Mouse (Mus musculus): ENCODE measurements around the gene Ahctf1. TPM values are rescaled to one million over a fixed set of nuclear protein-coding genes. Genes with fewer than 3 reads are reported as not detected.
A peak's percentile ranks its signal among the peaks of the same experiment; 100 is the strongest.

Gene Ahctf1
- 36.0 and 36.5 TPM in 2 replicates for polyA plus RNA-seq (2016; fragmentation: Nextera tagmentation; extraction: Ambion mirVana)

DNA sequence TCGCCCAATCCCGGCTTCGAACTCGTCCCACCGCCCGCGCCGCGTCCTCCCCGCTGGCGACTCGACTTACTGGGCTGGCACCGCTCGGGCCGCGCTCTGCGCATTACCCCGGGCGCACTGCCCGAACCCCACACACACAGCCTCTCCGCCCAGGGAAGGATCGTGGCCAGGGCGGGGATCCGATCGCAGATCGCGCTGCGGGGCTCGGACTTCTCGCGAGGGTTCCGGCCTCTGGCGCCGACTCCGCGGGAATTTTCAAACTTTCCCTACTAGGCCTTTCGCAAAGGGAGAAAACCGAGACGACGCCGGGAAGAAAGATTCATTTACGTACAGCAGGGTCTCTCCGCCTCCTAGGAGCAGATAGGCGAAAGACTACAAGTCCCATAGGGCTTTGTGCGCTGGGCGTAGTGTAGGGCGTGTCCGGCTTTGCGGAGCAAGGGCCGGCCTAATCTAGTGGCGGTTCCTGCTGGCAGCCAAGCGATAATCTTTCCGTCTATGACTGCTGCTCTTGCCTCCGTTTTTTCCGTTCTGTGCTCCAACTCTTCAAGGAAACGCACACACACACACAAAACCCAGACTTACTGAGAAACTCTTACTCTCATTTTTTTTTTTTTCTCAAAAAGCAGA lies at the start of gene Ahctf1:
Ahctf1 (minus strand) TSS at position 168 of the 627 bp plus-strand sequence.
- H3K4me2 ChIP-seq (replicated peaks) = peak within 1 kb of the TSS; percentile 78
- H3K27ac ChIP-seq = peak within 1 kb of the TSS; percentile 99
- peaks cover 14% of the 10 kb centered on the region for H3K4me1 ChIP-seq
- H3K9ac ChIP-seq = peak within 1 kb of the TSS; percentile 97
- H3K4me3 ChIP-seq = peak within 1 kb of the TSS; percentile 94
- no peaks in the 10 kb centered on the region for H3K9me3 ChIP-seq
- H3K36me3 ChIP-seq = peaks cover 6% of the 10 kb centered on the region; the same call in 1 of the 2 replicates
- under 1% methylated on average over 56 of the region's 56 CpGs for WGBS
- H3K27me3 ChIP-seq = no peaks in the 10 kb centered on the region
- ATAC-seq (ENCODE audit: insufficient number of reproducible peaks, insufficient read depth, low FRiP score, low TSS enrichment) = peak; percentile 98

DNA sequence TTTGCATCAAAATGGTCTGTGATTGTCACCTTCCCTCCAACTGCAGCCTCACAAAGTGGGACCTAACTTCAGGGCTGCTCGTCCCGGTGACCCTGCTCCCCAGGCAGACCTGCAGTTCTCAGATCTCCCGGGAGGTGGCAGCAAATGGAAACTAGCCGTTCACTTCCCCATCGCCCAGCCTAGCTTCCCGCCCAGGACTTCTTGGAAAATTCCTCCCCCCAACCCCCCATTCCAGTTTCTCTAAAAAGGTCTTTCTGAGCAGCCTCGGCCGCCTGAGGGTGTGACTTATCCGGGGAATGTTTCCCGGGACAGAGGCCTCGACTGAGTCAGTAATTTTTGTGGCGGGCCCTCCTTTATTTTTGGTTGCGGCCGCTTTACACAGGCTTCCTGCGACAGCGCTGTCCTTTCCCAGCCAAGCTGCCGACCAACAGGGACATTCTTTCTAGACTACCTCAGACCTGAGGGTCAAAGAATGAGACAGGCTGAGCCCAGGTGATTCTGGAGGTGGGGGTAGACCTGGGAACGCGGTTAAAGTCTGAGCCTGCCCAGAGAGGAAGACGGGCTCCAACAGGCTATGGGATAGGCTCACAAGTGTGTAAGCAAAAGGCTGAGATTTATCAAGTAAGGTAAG lies 44.4 kb upstream of the Ahctf1 start:
- Histone ChIP-seq H3K4me2 (replicated peaks) (peak overlapping the region; percentile 66), H3K27me3 (no peaks in the 10 kb centered on the region), H3K9ac (peak overlapping the region; percentile 48), H3K36me3 (no peaks in the 10 kb centered on the region), H3K4me3 (peak overlapping the region; percentile 39), H3K27ac (no peak overlapping the region), H3K4me1 (0 out of 2 replicates have a peak, but pooled peaks cover 3% of the 10 kb centered on the region), H3K9me3 (no peaks in the 10 kb centered on the region)
- 1% methylated on average over 20 of the region's 20 CpGs for WGBS
- ATAC-seq (ENCODE audit: insufficient number of reproducible peaks, insufficient read depth, low FRiP score, low TSS enrichment) = peak; percentile 66; the same call in 1 of the 2 replicates

DNA sequence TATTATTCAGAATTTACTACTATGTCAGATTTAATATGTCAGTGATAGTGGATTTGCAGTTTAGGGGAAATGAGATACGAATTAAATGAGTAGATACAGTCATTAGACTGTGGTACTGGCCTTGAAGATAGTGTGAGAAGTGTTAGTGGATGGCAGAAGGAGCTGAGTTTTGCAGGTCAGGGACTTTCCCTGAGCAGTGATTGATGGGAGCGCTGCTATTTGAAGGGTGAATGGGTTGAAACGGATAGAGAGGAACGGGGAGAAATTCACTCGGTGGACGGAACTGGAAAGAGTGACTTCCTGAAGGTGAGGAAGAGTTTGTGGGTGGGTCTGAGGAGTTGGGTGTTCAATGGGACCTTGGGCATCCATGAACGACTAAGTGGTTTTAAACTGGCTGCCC lies 43.7 kb upstream of the Ahctf1 start:
- Histone ChIP-seq H3K27me3 (no peaks in the 10 kb centered on the region), H3K9ac (no peak overlapping the region), H3K9me3 (no peaks in the 10 kb centered on the region), H3K27ac (no peak overlapping the region), H3K4me1 (0 out of 2 replicates have a peak, but pooled peaks cover 3% of the 10 kb centered on the region), H3K4me3 (no peak overlapping the region), H3K4me2 (replicated peaks) (no peak overlapping the region), H3K36me3 (no peaks in the 10 kb centered on the region)
- ATAC-seq (ENCODE audit: insufficient number of reproducible peaks, insufficient read depth, low FRiP score, low TSS enrichment) = no peak
- WGBS = 59% methylated on average over 7 of the region's 7 CpGs

DNA sequence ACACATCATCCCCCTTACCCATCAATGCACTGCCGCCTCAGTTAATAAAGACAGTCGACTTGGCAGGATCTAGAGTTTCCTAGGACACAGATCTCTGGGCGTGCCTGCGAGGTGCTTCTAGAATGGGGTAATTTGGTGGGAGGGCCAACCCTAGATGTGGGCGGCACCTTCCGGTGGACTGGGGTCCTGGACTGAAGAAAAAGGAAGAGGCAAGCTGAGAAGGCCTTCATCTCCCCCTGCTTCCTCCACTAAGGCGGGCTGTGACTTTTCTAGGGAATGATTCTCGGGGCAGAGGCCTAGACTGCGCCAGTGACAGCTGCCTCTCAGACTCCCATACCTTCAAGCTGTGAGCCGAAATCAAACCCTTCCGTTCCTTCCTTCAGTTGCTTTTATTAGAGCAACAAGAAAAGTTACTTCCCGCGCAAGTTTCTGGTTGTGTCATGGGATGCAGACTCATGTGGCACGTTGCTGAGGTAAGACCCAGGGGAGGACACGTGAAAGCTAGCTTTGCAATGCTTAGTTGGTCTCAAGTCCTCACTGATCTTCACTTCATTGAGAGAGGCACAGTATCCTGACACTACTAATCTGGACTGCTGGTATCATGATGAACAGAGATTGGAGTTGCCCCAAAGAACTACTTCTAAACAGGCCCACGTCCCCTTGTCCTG lies 42.5 kb upstream of the Ahctf1 start:
- H3K9me3 ChIP-seq = no peaks in the 10 kb centered on the region
- 86% methylated on average over 16 of the region's 16 CpGs for WGBS
- no peaks in the 10 kb centered on the region for H3K36me3 ChIP-seq
- H3K27ac ChIP-seq = no peak overlapping the region
- H3K4me1 ChIP-seq = 0 out of 2 replicates have a peak, but pooled peaks cover 3% of the 10 kb centered on the region
- ATAC-seq (ENCODE audit: insufficient number of reproducible peaks, insufficient read depth, low FRiP score, low TSS enrichment) = no peak
- H3K9ac ChIP-seq = no peak overlapping the region
- H3K4me2 ChIP-seq (replicated peaks) = no peak overlapping the region
- H3K27me3 ChIP-seq = no peaks in the 10 kb centered on the region
- H3K4me3 ChIP-seq = no peak overlapping the region

DNA sequence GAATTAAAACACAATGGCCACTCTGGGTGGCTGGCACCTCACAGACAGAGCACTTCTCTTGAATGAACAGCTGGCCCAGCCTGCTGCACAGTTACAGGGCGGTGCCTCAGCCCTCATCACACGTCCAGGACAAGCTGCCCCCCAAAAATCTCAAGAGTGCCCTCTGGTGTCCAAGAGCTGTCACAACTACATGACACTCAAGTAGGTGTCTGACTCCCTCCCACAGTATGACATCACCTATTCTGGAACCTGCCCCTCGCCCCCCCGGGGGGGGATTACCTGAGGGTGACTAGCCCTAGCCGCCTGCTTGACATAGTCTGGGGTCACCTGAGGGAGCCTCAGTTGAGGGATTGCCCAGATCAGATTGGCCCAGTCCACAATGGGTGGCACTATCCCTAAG lies 41.4 kb upstream of the Ahctf1 start:
- Histone ChIP-seq H3K4me3 (no peak overlapping the region), H3K36me3 (no peaks in the 10 kb centered on the region), H3K4me2 (replicated peaks) (no peak overlapping the region), H3K27ac (no peak overlapping the region), H3K9me3 (no peaks in the 10 kb centered on the region), H3K9ac (no peak overlapping the region), H3K4me1 (0 out of 2 replicates have a peak, but pooled peaks cover 3% of the 10 kb centered on the region), H3K27me3 (no peaks in the 10 kb centered on the region)
- no peak for ATAC-seq (ENCODE audit: insufficient number of reproducible peaks, insufficient read depth, low FRiP score, low TSS enrichment)
- 16% methylated on average over 5 of the region's 5 CpGs for WGBS

GRCm38 (mm10) chr1:179843981-179844380 lies 40.5 kb upstream of the Ahctf1 start:
- WGBS = 44% methylated on average over 3 of the region's 3 CpGs
- no peak overlapping the region for H3K27ac ChIP-seq
- ATAC-seq (ENCODE audit: insufficient number of reproducible peaks, insufficient read depth, low FRiP score, low TSS enrichment) = no peak
- no peaks in the 10 kb centered on the region for H3K36me3 ChIP-seq
- H3K9me3 ChIP-seq = no peaks in the 10 kb centered on the region
- no peak overlapping the region for H3K9ac ChIP-seq
- H3K4me3 ChIP-seq = no peak overlapping the region
- H3K4me1 ChIP-seq = 0 out of 2 replicates have a peak, but pooled peaks cover 3% of the 10 kb centered on the region
- H3K4me2 ChIP-seq (replicated peaks) = no peak overlapping the region
- H3K27me3 ChIP-seq = no peaks in the 10 kb centered on the region

GRCm38 (mm10) chr1:179842568-179842967 lies 39.1 kb upstream of the Ahctf1 start:
- Histone ChIP-seq H3K27me3 (no peaks in the 10 kb centered on the region), H3K36me3 (no peaks in the 10 kb centered on the region), H3K9ac (no peak overlapping the region), H3K4me3 (no peak overlapping the region), H3K4me1 (no peaks in the 10 kb centered on the region), H3K27ac (no peak overlapping the region), H3K9me3 (no peaks in the 10 kb centered on the region), H3K4me2 (replicated peaks) (no peak overlapping the region)
- ATAC-seq (ENCODE audit: insufficient number of reproducible peaks, insufficient read depth, low FRiP score, low TSS enrichment) = no peak
- 83% methylated on average over 7 of the region's 7 CpGs for WGBS

DNA sequence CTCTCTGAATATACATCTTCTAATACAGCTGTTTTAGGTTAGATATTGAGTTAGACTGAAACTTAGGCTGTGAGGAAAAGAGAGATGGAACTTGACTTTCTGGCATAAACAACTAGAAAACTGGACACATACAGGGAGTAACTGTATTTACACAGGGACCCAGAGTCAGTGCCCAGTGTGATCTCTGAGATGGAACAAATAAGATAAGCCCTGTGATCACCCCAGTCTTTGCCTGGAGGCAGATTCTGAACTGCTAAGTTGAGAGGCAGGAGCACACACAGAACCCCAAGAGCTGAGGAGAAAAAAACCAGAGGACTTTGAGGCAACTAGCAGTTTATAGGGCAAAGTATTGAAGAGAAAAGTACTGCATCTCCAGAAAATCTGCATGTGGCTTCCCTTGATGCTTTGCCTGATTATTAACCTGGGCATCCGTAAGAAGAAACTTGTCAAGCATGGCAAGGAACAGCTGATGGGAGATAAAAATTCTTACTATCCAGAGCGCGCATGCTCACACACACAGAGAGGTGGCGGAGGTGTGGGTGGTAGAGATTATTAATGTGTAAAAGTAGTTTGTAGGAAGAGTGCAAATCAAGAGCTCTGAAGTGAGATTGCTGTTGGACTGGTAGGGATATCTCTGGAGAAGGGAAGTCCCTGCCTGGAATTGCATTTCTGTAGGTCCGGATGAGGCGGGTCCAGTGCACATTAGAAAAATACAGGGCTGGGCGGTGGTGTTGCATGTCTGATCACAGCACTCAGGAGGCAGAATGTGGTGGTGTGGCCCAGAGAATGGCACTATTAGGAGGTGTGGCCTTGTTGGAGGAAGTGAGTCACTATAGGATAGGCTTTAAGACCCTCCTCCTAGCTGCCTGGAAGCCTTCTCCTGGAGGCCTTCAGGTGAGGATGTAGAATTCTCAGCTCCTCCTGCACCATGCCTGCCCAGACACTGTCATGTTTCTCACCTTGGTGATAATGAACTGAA lies 33.2 kb upstream of the Ahctf1 start:
- ATAC-seq (ENCODE audit: insufficient number of reproducible peaks, insufficient read depth, low FRiP score, low TSS enrichment) = no peak; the same call in 1 of the 2 replicates
- no peak overlapping the region for H3K4me2 ChIP-seq (replicated peaks)
- no peaks in the 10 kb centered on the region for H3K27me3 ChIP-seq
- WGBS = 90% methylated on average over 7 of the region's 7 CpGs
- no peak overlapping the region for H3K9ac ChIP-seq
- H3K27ac ChIP-seq = no peak overlapping the region
- no peaks in the 10 kb centered on the region for H3K36me3 ChIP-seq
- no peak overlapping the region for H3K4me3 ChIP-seq
- peaks cover 7% of the 10 kb centered on the region; the same call in 1 of the 2 replicates for H3K9me3 ChIP-seq
- no peaks in the 10 kb centered on the region for H3K4me1 ChIP-seq

DNA sequence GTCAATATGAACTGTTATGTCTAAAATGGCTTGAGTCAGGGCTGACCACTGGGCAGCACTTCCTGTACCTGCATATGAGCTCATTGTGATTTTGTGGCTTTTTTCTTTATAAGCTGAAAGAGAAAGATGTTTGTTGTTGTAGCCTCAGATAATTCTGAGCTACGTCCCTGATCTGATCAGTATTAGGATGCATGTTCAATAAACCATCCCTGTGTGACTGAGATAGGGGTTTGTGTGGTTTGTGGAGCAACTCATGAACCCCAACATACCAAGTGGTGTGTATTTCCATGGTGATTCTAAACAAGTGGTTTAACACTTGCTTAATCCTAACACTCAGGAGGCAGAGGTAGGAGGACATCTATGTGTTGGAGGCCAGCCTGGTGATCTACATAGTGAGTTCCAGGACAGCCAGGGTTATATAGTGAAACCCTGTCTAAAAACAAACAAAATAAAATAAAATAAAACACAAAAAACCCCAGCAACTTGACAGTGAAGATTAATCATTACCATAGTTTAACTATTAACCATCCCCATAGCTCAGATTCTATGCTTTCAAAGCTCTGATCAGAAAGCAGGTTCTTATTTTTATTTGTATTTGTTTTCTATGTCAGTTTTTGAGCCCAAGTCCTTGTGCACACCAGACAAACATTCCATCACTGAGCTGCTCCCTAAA lies 32.4 kb upstream of the Ahctf1 start:
- no peaks in the 10 kb centered on the region for H3K27me3 ChIP-seq
- H3K4me3 ChIP-seq = no peak overlapping the region
- no peak overlapping the region for H3K9ac ChIP-seq
- no peaks in the 10 kb centered on the region for H3K36me3 ChIP-seq
- H3K9me3 ChIP-seq = peaks cover 7% of the 10 kb centered on the region; the same call in 1 of the 2 replicates
- H3K4me2 ChIP-seq (replicated peaks) = no peak overlapping the region
- no peak for ATAC-seq (ENCODE audit: insufficient number of reproducible peaks, insufficient read depth, low FRiP score, low TSS enrichment)
- 92% methylated on average over 1 of the region's 1 CpGs for WGBS
- H3K27ac ChIP-seq = no peak overlapping the region
- H3K4me1 ChIP-seq = no peaks in the 10 kb centered on the region

DNA sequence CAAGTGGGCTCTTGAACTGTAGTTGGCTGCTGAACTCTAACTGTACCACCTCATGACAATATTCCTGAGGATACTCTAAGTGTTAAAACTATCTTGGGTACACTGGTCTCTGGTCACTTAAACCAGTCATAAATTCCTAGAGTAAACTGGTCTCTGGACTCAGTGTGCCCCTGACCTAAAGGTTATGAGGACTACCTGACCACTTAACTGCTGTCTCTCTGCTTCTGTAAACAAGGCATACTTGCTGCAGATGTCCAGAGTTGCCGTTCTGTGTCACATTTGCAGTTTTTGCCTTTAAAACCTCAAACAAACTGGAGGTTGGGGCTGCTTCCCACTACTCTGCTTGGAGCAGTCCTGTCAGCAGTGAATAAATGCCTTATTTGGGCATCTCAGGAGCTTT lies 30.1 kb upstream of the Ahctf1 start:
- Histone ChIP-seq H3K4me3 (no peak overlapping the region), H3K9ac (no peak overlapping the region), H3K4me2 (replicated peaks) (no peak overlapping the region), H3K27me3 (no peaks in the 10 kb centered on the region), H3K36me3 (no peaks in the 10 kb centered on the region), H3K9me3 (peaks cover 7% of the 10 kb centered on the region; the same call in 1 of the 2 replicates), H3K4me1 (no peaks in the 10 kb centered on the region), H3K27ac (no peak overlapping the region)
- 88% methylated on average over 1 of the region's 1 CpGs for WGBS
- ATAC-seq (ENCODE audit: insufficient number of reproducible peaks, insufficient read depth, low FRiP score, low TSS enrichment) = no peak

All from embryonic facial prominence, embryonic 12.5 days (tissue).